In genomic region chr5:136083669-136084107, GRCm38 (mm10) we compare ENCODE assay signal across 8 mouse cellular contexts. TPM values are rescaled to one million over a fixed set of nuclear protein-coding genes. Genes with fewer than 3 reads are reported as not detected.
DNase-seq lines count a peak whose midpoint lies in the region; ATAC-seq and TF ChIP-seq lines count a peak whose summit lies in the region.

Rasa4 (plus strand) TSS chr5:136083916.

- peaks cover 43% of the 10 kb centered on the region for H3K27me3 ChIP-seq in hindbrain, embryonic 10.5 days (ENCODE audit: insufficient read depth, poor library complexity, severe bottlenecking)
- no peaks in the 10 kb centered on the region for H3K27me3 ChIP-seq in lung, postnatal 0 days (replicated peaks; ENCODE audit: insufficient read depth, low read length)

- H3K27ac ChIP-seq in hindbrain, embryonic 10.5 days, result peak within 1 kb of the TSS; percentile 57
- H3K27ac ChIP-seq in lung, postnatal 0 days (ENCODE audit: low read length), result no peak within 1 kb of the TSS

- peak within 1 kb of the TSS; percentile 83 for H3K4me2 ChIP-seq in lung, postnatal 0 days (replicated peaks; ENCODE audit: low read depth, low read length)

- peaks cover 30% of the 10 kb centered on the region for H3K4me1 ChIP-seq in hindbrain, embryonic 10.5 days (replicated peaks)
- H3K4me1 ChIP-seq in lung, postnatal 0 days (ENCODE audit: insufficient read depth, low read depth, low read length), result peaks cover 3% of the 10 kb centered on the region; the same call in 1 of the 2 replicates

- no peak for TF ChIP-seq EP300 in lung, postnatal 0 days (IDR thresholded peaks at IDR 0.05)

- WGBS in hindbrain, embryonic 10.5 days, result under 1% methylated on average over 28 of the region's 28 CpGs
- WGBS in lung, postnatal 0 days, result under 1% methylated on average over 23 of the region's 28 CpGs

- peak; percentile 81 for DNase-seq in MEL-GATA-1-ER (ENCODE audit: extremely low read depth, low read depth)
- DNase-seq in cerebellum, adult 8-10 months, result peak; percentile 92
- peak; percentile 92 for DNase-seq in hindbrain, embryonic 10.5 days (ENCODE audit: low spot score)
- DNase-seq in layer of hippocampus, adult 9-11 months, result peak; percentile 96
- DNase-seq in lung, postnatal 0 days (ENCODE audit: low spot score), result peak; percentile 95
- DNase-seq in ovary, postnatal 14 days (ENCODE audit: low spot score), result peak; percentile 77
- DNase-seq in thymus, postnatal 14 days, result peak; percentile 97

- no peaks in the 10 kb centered on the region for H3K9me3 ChIP-seq in hindbrain, embryonic 10.5 days
- H3K9me3 ChIP-seq in lung, postnatal 0 days (ENCODE audit: low read length), result no peaks in the 10 kb centered on the region

- ATAC-seq in frontal cortex, adult (ENCODE audit: low TSS enrichment), result peak; percentile 99
- peak; percentile 100 for ATAC-seq in lung, postnatal 0 days

- H3K9ac ChIP-seq in lung, postnatal 0 days (replicated peaks; ENCODE audit: low read depth), result peak within 1 kb of the TSS; percentile 16; the same call in 1 of the 2 replicates

- H3K4me3 ChIP-seq in hindbrain, embryonic 10.5 days, result peak within 1 kb of the TSS; percentile 63
- peak within 1 kb of the TSS; percentile 44 for H3K4me3 ChIP-seq in lung, postnatal 0 days (ENCODE audit: low read depth, low read length)

- 0 out of 2 replicates have a peak, but pooled peaks have one; percentile 1 for TF ChIP-seq CTCF in lung, postnatal 0 days (IDR thresholded peaks at IDR 0.05)

- no peaks in the 10 kb centered on the region for H3K36me3 ChIP-seq in hindbrain, embryonic 10.5 days
- H3K36me3 ChIP-seq in lung, postnatal 0 days (ENCODE audit: insufficient read depth, low read length), result no peaks in the 10 kb centered on the region

RNA-seq across cellular contexts. Expression of gene Rasa4, which starts in this region (rescaled TPM):
- 4.8 and 5.5 TPM in 2 replicates for polyA plus RNA-seq in hindbrain, embryonic 10.5 days (2016; fragmentation: Nextera tagmentation; extraction: Ambion mirVana)
- polyA plus RNA-seq in lung, postnatal 0 days (2015; fragmentation: Nextera tagmentation; extraction: Ambion mirVana), result 2.0 and 2.8 TPM in 2 replicates
